Mouse (Mus musculus) adrenal gland, adult 18-20 months (tissue): ENCODE data around the gene Adh1. TPM values are rescaled to one million over a fixed set of nuclear protein-coding genes. Genes with fewer than 3 reads are reported as not detected.

ENCODE experiments used
- DNase-seq, 2 experiments: peaks; one replicate each; pipeline ENCODE4 v3.0.0; 2021 to 2022; ENCODE audit warnings: low spot score in 2 of 2
- total RNA-seq, 2 experiments: library from RNA; stranded (reverse); gene quantifications; 1 replicate in 1 of 2; 2 replicates in 1 of 2; pipeline ENCODE4 v1.2.3; 2021

Gene Adh1
- total RNA-seq, 2 experiments from 2014 or later: 384 to 6,834 TPM

DNA sequence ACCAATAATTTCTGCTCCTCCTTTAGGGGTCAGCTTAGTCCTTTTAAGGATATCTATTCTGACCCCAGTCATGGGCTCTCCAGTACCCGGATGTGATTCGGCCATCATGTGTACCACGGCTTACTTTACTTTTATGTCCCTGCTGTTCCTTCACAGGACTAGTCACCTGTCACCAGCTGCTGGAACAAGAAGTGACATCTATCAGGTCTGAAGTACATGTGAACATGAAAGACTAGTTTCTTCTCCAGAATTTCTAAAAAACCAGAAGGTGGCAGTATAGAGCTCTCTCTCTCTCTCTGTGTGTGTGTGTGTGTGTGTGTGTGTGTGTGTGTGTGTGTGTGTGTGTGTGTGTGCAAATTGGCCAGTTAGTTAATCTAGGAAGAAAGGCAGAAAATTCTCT, 20.4 kb upstream of the Adh1 start:
- DNase-seq: no peak

- DNase-seq: no peak
Observed at GRCm38 (mm10) chr3:138240942-138241341, 19.8 kb upstream of the Adh1 start.

- no peak for DNase-seq
Observed at GRCm38 (mm10) chr3:138241371-138241770, 19.4 kb upstream of the Adh1 start.

DNA sequence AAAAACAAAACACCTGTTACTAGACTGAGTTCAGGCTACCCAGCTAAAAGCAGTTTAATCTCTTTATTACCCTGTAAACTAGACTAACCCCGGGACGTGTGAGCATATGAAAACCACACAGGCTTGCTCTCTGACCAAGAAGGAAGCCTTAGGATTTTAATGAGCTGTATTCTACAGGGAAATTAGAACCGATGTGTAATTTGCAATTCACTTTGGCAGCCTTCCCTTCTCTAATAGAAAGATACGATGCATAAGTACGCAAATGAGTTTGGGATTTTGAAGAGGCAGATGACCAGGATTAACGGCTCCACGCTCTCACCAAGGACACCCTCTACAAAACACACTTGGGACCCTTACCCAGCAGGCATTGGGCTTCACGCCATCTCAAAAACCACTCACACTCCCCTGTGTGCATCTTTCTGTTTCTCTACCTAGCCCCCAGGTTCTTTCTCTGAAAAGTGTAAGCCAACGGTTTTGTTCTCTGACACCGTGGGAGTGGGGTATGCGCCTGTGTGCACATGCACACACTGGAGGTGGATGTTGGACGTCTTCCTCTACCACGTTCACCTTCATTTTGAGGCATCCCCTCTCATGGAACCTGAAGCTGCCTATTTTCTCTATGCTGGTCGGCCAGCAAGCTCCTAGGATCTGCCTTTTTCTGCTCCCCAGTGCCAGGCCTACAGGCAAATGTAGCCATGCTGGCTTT, 18.6 kb upstream of the Adh1 start:
- no peak for DNase-seq

DNA sequence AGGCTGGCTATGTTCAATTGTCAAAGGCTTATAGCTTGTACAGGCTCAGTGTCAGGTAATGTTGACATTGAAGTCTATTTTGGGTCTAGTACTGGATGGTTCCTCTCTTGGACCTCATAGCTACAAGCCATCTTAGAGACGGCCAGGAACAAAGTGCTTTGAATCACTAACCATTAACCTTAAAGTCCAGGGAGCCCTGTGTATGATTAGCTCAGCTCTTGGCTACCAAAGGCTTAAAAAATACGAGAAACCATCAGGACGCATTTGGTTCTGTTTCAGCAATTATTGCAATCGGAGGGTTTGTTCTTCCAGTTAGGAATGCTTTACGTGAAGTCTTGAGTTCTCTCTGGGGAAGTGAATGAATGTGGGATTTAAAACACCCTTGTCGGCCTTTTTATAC, 17.9 kb upstream of the Adh1 start:
- no peak for DNase-seq

- DNase-seq: no peak
Observed at GRCm38 (mm10) chr3:138244338-138244874, 16.4 kb upstream of the Adh1 start.

- no peak for DNase-seq
Observed at GRCm38 (mm10) chr3:138246511-138247020, 14.2 kb upstream of the Adh1 start.

- no peak for DNase-seq
Observed at GRCm38 (mm10) chr3:138247241-138247640, 13.6 kb upstream of the Adh1 start.

GRCm38 (mm10) chr3:138248011-138248410, 12.8 kb upstream of the Adh1 start:
- no peak for DNase-seq

DNA sequence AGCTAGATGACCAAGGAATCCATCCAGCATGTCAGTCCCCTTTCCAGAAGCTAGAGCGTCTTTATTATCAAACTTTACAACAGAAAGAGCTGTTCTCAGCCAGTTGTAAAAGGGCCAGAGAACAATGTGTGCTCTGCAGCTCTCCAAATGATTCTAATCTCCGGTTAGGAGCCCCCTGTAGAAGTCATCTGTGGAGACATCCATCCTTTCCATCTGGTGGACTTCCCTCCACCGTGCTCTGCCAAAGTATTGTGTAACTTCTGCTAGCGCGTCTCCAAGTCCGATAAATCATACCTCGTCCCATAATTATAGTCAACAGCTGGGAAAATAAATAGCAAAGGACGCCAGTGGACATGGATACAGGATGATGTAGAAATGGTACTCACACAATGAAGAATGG, 12.0 kb upstream of the Adh1 start:
- DNase-seq: no peak

DNA sequence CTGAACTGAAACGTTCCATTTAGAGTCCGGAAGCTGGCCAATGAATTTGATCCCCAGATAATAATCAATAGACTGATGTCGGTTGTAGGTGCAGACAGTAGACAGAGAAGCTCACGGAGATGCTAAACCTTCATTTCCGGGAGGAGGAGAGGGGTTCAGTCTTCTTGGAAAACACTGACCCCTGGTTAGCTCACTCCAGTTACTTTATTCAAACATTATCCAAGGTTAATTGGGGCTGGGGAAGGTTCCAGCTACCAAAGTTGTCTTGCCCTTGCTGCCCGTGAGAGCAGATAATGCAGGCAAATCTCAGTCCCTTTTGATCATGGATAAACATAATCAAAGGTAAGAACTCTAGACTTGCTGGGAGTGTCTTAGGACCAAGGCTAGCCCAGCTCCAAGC, 9.6 kb upstream of the Adh1 start:
- no peak for DNase-seq

DNA sequence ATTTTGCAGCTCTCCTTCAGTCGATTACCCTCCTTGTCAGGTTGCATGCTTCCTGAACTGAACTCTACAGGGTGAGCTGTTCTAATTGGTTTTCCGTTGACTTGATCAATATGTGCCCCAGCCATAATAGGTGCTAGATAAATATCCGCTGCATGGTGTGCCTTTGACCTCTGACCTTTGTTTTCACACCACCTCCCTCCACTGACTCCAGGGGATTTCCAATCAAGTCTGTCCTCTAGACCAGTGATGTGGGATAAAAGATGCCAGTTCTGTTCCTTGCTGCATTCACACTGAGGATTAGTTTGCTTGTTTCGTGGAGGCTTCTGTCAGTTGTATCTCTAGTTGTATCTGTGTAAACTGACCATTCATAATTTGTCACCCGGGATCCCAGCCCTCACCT, 6.6 kb upstream of the Adh1 start:
- no peak for DNase-seq

- no peak for DNase-seq
Observed at GRCm38 (mm10) chr3:138255366-138255765, 5.4 kb upstream of the Adh1 start.

- no peak for DNase-seq
Observed at GRCm38 (mm10) chr3:138255780-138256550, 4.8 kb upstream of the Adh1 start.

DNA sequence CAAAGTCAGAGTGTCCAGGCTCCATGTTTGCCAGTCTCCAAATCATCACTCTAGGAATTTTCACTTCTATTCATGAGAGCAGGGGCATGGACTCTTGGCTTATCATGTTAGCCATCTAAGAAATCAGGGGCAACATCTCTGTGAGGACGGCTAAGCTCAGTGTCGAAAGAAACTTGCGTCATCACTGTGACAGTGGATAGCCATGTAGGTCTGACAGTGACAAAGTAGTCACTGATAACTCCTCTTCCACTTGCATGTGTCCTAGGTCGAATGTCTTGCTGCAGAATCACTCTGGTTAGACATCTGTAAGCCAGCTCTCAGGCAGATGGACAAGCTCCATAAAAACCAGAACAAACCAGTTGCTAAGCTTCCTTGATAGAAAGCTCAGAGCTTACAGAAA, 1.8 kb downstream of the Adh1 start:
- no peak for DNase-seq

DNA sequence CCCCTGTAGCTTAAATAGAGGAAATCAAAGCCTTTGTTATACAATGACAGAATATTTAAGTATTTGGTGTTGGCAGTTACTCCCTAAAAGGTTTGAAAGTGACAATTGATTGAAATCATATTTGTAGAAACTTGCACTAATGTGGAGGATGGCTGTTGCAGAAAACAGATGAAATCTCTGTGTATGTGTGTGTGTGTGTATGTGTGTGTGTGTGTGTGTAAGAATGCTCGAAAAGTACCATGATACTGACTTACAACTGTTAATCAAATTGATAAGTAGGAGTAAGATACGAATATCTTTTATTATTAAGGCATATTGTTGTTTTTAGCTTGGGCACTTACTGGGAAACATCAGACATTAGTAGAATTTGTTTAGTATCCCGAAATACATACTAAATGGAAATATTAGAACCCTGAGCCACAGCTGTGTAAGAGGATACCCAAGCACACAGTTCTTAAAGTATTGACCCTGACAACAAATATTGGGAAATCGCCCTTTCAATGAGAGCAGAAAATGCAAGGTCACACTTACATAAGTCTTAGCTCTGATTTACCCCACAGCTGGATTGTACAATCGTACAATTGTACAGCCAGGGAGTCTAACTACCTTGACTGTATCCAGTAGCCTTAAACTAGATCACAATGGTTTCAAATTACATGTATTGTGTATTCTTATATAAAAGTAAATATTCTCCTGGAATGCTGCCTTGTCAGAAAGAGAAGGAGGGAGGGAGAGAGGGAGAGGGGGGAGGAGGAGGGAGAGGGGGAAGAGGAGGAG, 2.6 kb downstream of the Adh1 start:
- no peak for DNase-seq

- DNase-seq: no peak
Observed at GRCm38 (mm10) chr3:138264648-138265047, 3.9 kb downstream of the Adh1 start.

DNA sequence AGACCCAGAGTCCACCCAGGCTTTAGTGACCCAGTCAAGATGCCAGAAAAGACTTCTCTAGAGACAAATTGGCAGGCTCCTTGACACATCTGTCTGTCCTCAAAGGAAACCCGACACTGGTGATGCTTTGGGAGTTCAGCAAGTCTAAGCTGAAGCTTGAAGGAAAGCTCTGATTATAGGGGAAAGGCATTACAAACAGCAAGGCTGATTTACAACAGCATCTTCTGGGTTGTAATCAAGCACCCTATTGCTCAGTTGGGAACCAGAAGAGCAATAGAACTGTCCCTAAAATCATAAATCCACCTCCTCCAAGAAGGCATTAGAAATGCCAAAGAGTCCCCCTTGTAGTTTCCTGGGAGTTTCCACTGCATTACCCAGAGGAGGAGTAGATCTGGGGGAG, 9.7 kb downstream of the Adh1 start:
- DNase-seq: no peak

GRCm38 (mm10) chr3:138271297-138271696, 10.5 kb downstream of the Adh1 start:
- DNase-seq: no peak

- DNase-seq: no peak
Observed at GRCm38 (mm10) chr3:138273080-138273479, 12.3 kb downstream of the Adh1 start.

- DNase-seq: no peak
Observed at GRCm38 (mm10) chr3:138275100-138275499, 14.3 kb downstream of the Adh1 start.
